Mouse (Mus musculus): ENCODE measurements around the gene Ssh3. TPM values are rescaled to one million over a fixed set of nuclear protein-coding genes. Genes with fewer than 3 reads are reported as not detected.

Gene Ssh3
- 23.7 to 30.6 TPM (median 27.0 TPM) in 3 replicates for total RNA-seq (2017)

DNA sequence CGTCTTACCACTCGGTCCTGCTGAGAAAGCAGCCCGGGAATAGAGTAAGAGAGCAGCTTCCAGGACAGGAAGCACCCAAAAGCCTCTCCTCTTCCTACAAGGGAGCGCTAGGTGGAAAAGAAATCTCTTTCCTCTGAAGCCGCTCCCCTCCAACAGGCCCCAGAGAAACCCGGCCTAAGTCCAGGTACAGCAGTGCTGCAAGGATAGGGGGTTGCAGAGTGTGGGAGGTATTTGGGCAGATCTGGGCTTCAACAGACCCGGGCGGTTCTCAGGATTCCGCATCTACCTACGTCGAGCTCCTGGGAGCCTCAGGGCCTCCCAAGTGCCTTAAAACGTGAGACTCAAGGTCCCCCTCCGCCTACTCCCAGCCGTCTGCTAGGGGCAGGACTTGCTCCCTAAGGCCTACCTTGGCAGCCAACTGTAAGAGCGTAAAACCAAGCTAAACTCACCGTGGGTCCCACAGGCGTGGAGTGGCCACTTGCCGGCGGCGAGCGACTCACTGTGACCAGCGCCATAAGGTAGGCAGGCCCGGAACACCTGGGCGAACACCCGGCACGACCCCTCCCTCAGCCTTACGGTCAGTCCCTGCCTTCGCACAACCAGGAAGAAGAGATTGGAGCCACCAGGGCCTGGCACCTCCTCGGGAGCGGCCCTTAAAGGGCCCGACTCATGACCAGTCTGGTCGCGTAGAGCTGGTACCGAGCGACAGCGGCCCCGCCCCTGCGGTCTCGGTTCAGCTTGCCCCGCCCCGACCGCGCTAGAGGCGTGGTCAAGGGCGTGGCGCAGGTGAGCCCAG lies at the start of gene Ssh3:
Gene Ssh3 (minus strand): TSS at position 615 of the 796 bp plus-strand sequence.
- ATAC-seq (replicated peaks; ENCODE audit: insufficient number of reproducible peaks, low FRiP score, low TSS enrichment, poor library complexity, severe bottlenecking): peak; percentile 53; the same call in 1 of the 2 replicates

DNA sequence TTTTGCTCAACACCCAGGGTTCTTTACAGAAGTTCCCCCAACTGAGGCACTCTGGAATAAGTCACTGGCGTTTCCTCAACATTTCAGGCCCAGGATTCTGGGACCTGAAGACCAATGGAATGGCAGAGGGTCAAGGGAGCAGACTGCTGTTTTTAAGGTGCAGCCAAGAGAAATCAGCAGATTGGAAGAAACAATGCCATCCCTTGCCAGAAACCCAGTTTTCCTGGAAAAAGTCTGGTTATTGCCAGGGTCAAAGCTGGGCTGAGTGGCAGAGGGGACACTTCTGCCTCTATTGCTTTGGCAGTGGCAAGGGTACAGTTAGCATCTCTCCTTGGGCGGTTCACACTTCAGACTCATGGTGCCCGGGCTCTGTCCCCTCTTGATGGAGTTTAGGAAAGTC lies 48.2 kb upstream of the Ssh3 start:
- no peak for ATAC-seq (replicated peaks; ENCODE audit: insufficient number of reproducible peaks, low FRiP score, low TSS enrichment, poor library complexity, severe bottlenecking)

DNA sequence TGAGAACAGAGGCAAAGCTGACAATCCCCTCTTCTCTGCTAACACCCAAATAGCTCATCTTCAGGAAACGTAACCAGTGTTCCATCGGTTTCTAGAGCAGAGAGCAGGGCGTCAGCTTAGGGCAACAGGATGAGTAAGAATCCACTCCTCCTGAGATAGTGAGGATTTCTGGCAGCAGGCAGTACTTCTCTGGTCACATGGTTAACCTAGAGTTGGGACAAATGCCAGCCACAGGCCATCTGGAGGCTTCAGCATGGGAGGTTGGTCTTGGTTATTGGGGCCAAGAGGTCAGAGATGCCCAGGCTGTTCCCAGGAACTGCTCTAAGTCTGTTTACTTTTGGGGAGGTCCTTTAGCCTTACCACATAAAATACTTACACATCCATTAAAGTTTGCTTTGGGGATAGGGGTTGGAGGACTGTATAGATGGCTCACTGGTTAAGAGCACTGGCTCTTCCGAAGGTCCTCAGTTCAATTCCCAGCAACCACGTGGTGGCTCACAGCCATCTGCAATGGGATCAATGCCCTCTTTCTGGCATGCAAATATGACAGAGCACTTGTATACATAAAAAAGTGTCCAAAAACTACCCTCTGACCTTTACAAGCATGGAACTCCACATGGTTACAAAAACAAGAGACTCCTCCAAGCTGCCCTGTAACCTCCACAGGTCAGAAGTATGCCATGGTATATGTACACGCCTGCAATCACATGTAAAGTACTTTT lies 46.4 kb upstream of the Ssh3 start:
- ATAC-seq (replicated peaks; ENCODE audit: insufficient number of reproducible peaks, low FRiP score, low TSS enrichment, poor library complexity, severe bottlenecking): no peak

DNA sequence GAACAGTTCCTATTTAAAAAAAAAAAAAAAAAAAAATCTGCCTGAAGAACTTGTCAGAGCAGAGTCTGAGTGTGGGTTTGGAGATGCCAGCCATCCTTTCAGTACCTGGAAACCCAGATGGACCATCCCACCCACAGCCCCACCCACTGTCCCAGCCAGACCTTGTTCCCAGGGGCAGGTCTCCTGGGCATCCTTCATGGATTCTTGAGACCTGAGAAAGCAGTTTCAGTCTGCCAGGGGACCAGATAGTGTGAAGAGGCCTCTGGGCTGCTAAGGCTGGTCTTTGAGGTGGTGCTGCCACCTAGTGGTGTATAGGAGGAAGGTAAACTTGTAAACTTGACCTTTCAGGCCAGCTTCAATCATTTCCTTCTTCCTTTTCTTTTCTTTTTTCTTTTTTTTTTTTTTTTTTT lies 40.8 kb upstream of the Ssh3 start:
- peak; percentile 52 for ATAC-seq (replicated peaks; ENCODE audit: insufficient number of reproducible peaks, low FRiP score, low TSS enrichment, poor library complexity, severe bottlenecking)

DNA sequence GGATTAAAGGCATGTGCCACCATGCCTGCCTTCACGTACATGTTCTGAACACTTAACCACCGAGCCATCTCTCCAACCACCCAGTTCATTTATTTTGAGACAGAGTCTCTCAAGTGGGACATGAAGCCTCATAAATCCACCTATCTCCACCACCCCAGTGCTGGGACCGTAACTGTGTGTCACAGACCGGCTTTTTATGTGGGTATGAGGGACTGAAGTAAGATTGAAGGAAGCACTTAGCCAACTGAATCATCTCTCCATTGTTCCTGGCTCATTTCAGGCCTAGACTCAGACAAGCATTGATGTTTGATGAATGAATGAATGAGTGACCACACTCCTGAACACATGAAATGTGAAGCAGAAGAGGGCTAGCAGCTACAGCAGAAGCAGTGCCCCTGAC lies 40.3 kb upstream of the Ssh3 start:
- ATAC-seq (replicated peaks; ENCODE audit: insufficient number of reproducible peaks, low FRiP score, low TSS enrichment, poor library complexity, severe bottlenecking): no peak

DNA sequence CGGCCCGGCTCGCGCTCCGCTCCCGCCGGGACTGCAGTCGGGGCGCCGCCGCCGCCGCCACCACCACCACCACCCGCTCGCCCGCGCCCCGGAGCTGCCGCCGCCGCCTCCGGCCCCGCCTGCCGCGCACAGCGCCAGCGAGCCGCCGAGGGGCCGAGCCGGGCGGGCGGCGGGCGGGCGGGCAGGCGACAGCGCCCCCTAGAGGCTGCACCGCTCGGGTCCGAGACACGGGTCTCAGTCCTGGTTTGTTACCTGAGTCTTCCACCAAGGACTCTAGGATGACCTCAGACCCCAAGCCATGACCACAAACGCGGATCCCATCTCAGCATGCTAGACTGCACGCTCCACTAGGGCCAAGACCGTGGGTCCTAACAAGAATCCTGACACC lies 37.2 kb upstream of the Ssh3 start, which contains the start of gene Grk2:
Gene Grk2 (minus strand): TSS at position 33 of the 388 bp plus-strand sequence.
- no peak for ATAC-seq (replicated peaks; ENCODE audit: insufficient number of reproducible peaks, low FRiP score, low TSS enrichment, poor library complexity, severe bottlenecking)

DNA sequence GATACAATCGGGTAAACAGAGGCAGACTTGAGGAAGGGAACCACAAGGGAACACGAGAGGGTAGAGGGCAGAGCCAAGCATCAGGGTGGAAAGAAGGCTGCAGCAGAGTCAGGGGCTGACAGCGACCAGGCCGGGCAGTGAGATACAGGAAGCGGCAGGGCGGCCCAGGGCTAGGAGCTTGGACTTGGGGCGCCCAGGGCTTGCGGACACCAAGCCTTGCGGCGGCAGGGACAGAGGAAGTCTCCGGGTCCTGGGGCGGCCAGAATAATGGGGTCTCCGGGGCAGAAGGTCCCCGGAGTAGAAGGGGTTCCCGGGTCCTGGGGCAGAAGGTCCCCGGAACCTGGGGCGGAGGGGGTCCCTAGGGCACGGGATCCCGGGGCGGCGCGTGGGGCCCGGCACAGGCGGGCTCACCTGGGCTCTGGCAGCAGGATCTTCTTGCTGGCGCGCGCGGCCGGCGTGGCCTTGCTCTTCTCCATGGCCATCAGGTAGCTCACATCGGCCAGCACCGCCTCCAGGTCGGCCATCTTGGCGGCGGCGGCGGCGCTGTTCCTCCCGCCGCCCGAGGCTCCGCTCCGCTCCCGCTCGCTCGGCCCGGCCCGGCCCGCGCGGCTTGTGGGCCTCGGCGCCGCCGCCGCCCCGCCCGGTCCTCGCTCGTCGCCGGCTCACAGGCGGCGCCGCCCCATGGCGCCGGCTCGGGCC lies 36.7 kb upstream of the Ssh3 start:
- no peak for ATAC-seq (replicated peaks; ENCODE audit: insufficient number of reproducible peaks, low FRiP score, low TSS enrichment, poor library complexity, severe bottlenecking)

DNA sequence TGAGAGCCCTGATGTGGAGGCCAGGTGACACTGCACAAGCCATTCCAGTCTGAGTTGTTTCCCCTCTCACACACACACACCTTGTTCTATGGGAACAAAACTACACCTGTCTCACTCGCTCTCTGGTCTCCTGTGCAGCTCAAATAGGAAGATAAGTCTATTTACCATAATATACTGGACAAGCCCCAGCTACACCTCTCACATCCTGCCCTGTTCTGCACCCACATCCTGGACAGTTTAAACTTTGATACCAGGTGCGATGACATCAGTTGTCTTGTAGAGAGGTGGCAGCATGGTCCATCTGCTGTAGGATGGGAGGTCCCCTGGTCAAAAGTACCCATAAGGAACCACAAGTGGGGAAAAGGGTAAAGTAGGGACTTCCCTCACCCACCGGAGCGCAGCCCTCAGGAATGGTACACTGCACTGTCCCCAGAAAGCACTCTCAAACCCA lies 35.9 kb upstream of the Ssh3 start:
- no peak for ATAC-seq (replicated peaks; ENCODE audit: insufficient number of reproducible peaks, low FRiP score, low TSS enrichment, poor library complexity, severe bottlenecking)

DNA sequence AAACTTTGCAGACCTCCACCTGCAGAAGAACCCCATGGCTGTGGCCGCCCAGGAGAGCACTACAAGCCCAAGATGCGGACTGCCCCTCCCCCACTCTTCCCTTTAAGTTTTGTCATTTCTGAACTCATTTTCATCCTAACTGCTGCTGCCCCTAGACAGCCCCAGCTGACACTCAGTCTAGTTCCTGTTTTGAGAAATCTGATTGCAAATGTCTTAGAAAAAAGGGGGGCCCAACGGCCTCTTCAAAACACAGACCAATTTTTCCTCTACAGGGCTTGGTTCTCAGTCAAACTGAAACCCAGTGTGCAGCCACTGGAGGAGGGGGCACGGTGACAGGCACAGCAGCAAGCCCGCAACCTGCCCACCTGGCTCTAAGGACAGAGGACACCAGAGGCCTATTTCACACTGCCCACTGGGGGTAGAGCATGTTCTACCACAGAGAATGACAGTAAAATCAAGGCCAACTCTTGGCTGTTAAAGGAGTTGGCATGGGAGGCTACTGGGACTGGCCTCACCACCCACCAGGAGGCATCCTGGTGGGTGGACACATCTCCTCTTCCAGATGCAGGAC lies 35.4 kb upstream of the Ssh3 start:
- ATAC-seq (replicated peaks; ENCODE audit: insufficient number of reproducible peaks, low FRiP score, low TSS enrichment, poor library complexity, severe bottlenecking): no peak

DNA sequence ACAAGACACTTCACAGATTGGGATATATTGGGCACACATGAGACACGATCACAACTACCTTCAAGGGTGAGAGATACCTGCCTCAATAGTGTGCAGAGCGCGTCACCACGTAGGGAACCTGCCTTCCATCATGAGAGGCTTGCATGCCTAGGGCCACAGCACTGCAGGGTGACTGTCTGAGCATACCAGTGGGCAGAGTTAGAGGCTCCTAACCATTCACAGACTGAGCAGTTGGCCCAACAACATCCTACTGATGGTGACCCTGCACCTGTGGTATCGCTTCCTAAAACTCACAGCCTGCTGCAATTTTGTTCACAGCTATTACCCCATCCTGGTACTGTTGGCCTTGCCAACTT lies 34.6 kb upstream of the Ssh3 start:
- ATAC-seq (replicated peaks; ENCODE audit: insufficient number of reproducible peaks, low FRiP score, low TSS enrichment, poor library complexity, severe bottlenecking): no peak

DNA sequence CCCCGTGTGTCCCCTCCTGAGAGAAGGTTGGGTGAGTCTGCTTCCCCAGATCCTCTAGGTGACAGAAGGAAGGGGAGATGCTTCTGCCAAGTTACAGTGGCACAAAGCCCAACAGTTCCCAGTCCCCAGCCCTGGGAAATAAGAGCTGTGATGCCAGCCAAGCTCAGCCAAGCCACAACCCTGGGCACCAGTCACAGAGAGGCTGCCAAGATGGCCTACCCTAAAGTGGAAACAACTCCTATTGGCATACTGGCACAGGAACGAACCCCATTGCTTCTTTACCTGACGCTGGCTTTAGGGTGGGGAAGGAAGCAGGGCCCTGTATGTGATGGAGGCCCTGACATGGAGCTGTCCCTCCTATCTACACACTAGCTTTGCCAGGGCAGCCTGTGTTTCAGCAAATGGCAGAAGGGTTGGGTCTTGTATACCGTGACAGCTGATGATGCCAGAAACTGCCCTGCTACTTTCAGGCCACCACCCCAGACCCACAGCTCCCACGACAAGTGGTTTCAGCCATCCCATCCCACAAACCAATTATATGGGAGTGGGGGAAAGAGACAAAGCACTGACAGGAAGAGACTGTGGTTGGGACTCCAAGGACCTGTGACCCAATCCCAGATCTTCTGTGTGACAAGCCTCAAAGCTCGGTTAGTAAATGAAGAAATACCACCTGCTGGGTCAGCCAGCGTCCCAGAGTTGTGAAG lies 34.1 kb upstream of the Ssh3 start:
- no peak for ATAC-seq (replicated peaks; ENCODE audit: insufficient number of reproducible peaks, low FRiP score, low TSS enrichment, poor library complexity, severe bottlenecking)

DNA sequence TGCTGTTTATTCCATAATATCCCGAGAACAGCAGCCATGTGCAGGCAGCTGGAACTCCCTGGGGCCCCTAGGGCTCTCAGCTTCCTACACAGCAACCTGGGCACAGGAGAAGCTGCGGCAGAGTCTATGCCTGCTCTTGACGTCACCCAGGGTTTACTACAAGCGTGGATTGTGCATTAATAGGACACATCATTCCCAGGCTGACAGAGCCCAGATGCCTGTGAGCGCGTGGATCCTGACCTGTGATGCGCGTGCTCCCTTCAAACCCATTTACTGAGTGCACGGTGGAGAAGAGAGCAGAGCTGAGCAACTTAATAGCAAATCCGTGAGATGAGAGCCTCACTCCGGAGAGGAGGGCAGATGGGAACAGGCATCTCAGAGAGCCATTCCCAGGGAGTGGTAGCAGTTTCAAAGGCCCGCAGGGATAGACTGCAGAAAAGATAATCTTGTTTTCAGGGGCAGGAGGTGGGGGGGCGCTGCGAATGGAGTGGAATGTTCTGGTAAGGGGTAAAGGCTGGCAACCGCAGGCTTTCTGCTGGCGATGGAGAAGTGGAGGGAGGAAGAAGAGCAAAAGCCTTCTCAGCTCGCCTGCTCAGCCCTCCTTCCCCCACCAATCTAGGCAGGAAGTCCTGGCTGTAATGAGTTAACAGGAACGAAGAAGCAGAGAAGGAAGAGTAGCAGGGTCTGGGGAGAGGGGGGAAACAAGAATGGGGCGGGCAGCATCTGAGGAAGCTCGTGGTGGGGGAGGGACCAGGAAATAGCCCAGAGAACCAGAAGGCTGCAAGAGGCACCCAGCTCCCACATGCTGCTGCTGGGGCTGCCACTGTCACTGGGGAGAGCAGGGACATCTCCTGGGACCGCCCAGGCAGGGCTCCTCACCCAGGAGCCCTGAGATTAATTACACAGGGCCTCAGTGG lies 33.0 kb upstream of the Ssh3 start:
- ATAC-seq (replicated peaks; ENCODE audit: insufficient number of reproducible peaks, low FRiP score, low TSS enrichment, poor library complexity, severe bottlenecking): peak; percentile 28

DNA sequence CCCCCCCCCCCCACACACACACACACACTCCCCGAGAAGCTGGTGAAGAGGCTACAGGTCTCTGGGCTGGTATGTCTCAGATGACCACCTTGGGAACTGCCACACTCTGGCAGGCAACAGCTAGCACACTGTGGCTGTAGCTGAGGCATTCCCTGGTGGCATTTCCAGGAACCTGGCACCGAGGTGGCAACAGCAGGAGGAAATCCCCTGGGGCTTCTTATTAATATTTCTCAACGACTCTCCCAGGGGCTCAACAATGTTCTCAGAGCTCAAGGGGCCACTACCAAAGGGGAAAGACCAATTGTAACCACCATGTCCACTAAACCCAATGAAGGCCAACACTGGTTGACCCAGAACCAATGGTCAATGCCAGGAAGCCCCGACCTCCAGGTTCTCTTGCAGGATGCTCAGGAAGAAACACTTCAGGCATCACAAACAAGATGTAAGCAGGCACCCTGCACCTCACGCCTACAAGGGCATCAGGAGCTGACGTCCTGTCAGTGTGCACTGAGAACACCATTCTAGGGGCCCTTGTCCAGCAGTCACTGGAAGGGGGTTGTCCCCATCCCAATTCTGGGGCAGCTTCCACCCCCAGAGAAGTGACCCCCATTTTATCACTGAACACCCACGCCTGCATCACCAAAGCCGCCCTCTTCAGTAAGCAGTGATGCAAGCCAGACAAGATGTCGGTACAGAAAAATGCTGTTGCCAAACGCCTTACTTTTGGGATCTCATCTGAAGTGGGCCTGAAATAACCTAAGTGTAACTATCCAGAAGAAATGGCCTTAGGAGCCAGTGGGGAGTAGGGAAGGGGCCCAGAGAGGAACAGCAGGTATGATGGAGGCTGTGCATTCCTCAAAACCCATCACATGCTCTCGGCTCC lies 32.1 kb upstream of the Ssh3 start:
- no peak for ATAC-seq (replicated peaks; ENCODE audit: insufficient number of reproducible peaks, low FRiP score, low TSS enrichment, poor library complexity, severe bottlenecking)

DNA sequence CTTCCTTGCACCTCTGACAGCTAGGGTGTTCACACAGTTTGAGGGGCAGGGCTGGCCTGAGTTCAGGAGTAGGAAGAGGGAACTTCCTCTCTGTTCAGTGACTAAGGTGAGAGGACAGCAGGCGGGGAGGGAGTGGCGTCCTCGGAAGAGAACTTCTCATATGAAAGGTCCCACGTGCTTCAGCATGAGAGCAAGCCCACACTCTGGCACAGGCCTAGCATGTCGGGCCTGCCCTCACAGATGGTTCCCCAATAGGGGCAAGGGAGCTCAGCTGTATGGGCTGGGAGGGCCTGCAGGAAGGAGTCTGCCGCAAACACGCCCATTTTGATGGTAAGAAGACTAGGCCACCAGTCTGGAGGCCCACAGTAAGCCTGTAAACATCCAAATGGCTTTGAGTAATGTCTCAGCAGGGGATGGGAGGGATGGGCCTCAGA lies 31.3 kb upstream of the Ssh3 start:
- ATAC-seq (replicated peaks; ENCODE audit: insufficient number of reproducible peaks, low FRiP score, low TSS enrichment, poor library complexity, severe bottlenecking): peak; percentile 72

DNA sequence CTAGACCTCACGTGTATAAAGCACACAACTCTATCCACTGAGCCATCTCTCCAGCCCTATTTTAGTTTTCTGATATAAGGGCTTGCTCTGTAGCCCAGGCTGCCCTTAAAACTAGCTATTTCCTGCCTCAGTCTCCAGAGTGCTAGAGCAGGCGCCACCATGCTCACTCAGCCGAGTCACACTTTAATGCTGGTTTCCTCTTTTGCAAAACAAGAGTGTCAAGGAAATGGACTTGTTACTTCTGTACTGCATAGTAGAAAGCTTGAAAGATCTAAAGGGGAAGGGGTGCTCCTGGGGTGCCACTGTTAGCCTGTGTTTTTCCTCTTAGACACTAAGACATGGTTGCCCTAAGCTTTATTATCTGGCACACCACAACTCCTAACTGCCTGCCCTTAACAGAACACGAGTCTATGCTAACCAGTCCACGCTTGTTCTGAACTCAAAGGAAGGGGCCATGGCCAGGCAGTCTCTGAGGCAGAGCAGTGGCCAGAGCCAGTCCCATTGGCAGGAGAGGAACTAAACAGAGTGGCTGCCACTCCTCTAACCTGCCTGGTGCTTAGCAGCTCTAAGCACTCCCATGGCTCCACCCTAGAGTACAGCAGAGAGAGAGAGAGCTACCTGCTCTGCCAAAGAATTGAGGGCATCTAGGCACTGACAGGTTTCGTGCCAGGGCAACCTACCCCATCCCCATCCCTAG lies 30.7 kb upstream of the Ssh3 start:
- ATAC-seq (replicated peaks; ENCODE audit: insufficient number of reproducible peaks, low FRiP score, low TSS enrichment, poor library complexity, severe bottlenecking): peak; percentile 11; the same call in 1 of the 2 replicates

DNA sequence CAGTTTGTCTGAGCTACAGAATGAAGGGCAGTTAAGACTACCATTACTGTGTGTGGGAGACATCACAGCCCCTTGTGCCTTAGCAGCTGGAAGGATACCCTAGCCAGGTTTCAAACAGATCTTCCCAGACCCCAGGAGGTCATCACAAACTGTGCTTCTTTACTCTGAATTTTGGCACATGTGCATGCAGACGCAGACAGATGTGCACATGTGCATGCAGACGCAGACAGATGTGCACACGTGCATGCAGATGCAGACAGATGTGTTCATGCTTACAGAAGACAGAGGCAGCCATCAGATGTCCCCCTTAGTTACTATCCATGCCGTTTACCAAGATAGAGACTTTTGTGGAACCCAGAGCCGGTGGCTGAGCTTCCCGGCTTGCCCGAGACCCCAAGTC lies 30.1 kb upstream of the Ssh3 start:
- ATAC-seq (replicated peaks; ENCODE audit: insufficient number of reproducible peaks, low FRiP score, low TSS enrichment, poor library complexity, severe bottlenecking): no peak

Measured in monocyte, adult 5-6 weeks (primary cell).